Mouse (Mus musculus): Measurements from ENCODE around the gene Sft2d1. TPM values are rescaled to one million over a fixed set of nuclear protein-coding genes. Genes with fewer than 3 reads are reported as not detected.
"Not testable (repeated sequence)": the region's sequence is repeated elsewhere in the genome, so short reads cannot be mapped to it uniquely, and the experiment has no call there.

Sft2d1 gene
- 58.7 and 62.4 TPM in 2 replicates for polyA plus RNA-seq (2016; fragmentation: Nextera tagmentation; extraction: Ambion mirVana)

- H3K4me3 ChIP-seq (replicated peaks): peak within 1 kb of the TSS; percentile 89
- WGBS: under 1% methylated on average over 48 of the region's 54 CpGs
- peak within 1 kb of the TSS; percentile 81 for H3K9ac ChIP-seq (replicated peaks)
- peaks cover 13% of the 10 kb centered on the region for H3K4me1 ChIP-seq (replicated peaks)
- peak within 1 kb of the TSS; percentile 70 for H3K4me2 ChIP-seq
- no peaks in the 10 kb centered on the region for H3K27me3 ChIP-seq
- no peaks in the 10 kb centered on the region for H3K36me3 ChIP-seq
- no peaks in the 10 kb centered on the region for H3K9me3 ChIP-seq
- ATAC-seq (ENCODE audit: insufficient number of reproducible peaks, insufficient read depth, low FRiP score, low TSS enrichment, low read depth): peak; percentile 81
- no peak within 1 kb of the TSS for H3K27ac ChIP-seq
Measured at GRCm38 (mm10) chr17:8310838-8311614, at the start of gene Sft2d1. Gene Sft2d1, plus strand, starts transcription at chr17:8311102.

- 12% methylated on average over 7 of the region's 7 CpGs for WGBS
- not testable (repeated sequence) for H3K36me3 ChIP-seq; H3K4me2 ChIP-seq; H3K4me1 ChIP-seq (replicated peaks); H3K9me3 ChIP-seq; H3K9ac ChIP-seq (replicated peaks); ATAC-seq (ENCODE audit: insufficient number of reproducible peaks, insufficient read depth, low FRiP score, low TSS enrichment, low read depth); H3K4me3 ChIP-seq (replicated peaks); H3K27ac ChIP-seq
- peaks cover 13% of the 10 kb centered on the region for H3K27me3 ChIP-seq
Measured at GRCm38 (mm10) chr17:8264638-8265037, 46.3 kb upstream of the Sft2d1 start.

- WGBS: 48% methylated on average over 6 of the region's 6 CpGs
- Histone ChIP-seq H3K36me3 (no peaks in the 10 kb centered on the region), H3K4me3 (replicated peaks) (no peak overlapping the region), H3K9me3 (no peaks in the 10 kb centered on the region), H3K27ac (no peak overlapping the region), H3K9ac (replicated peaks) (no peak overlapping the region), H3K4me2 (no peak overlapping the region), H3K27me3 (peaks cover 6% of the 10 kb centered on the region), H3K4me1 (replicated peaks) (peaks cover 6% of the 10 kb centered on the region)
- no peak for ATAC-seq (ENCODE audit: insufficient number of reproducible peaks, insufficient read depth, low FRiP score, low TSS enrichment, low read depth)
Measured at GRCm38 (mm10) chr17:8272054-8272749, 38.7 kb upstream of the Sft2d1 start.

- no peak for ATAC-seq (ENCODE audit: insufficient number of reproducible peaks, insufficient read depth, low FRiP score, low TSS enrichment, low read depth)
- Histone ChIP-seq H3K27me3 (peaks cover 6% of the 10 kb centered on the region), H3K9ac (replicated peaks) (no peak overlapping the region), H3K4me2 (no peak overlapping the region), H3K9me3 (no peaks in the 10 kb centered on the region), H3K4me3 (replicated peaks) (no peak overlapping the region), H3K36me3 (no peaks in the 10 kb centered on the region), H3K27ac (no peak overlapping the region), H3K4me1 (replicated peaks) (peaks cover 6% of the 10 kb centered on the region)
- WGBS: 67% methylated on average over 6 of the region's 6 CpGs
Measured at GRCm38 (mm10) chr17:8272951-8273350, 38.0 kb upstream of the Sft2d1 start.

GRCm38 (mm10) chr17:8276071-8276470 lies 34.8 kb upstream of the Sft2d1 start:
- H3K36me3 ChIP-seq: no peaks in the 10 kb centered on the region
- WGBS: 76% methylated on average over 4 of the region's 4 CpGs
- peaks cover 6% of the 10 kb centered on the region for H3K4me1 ChIP-seq (replicated peaks)
- H3K9ac ChIP-seq (replicated peaks): no peak overlapping the region
- H3K4me2 ChIP-seq: no peak overlapping the region
- ATAC-seq (ENCODE audit: insufficient number of reproducible peaks, insufficient read depth, low FRiP score, low TSS enrichment, low read depth): no peak
- peaks cover 6% of the 10 kb centered on the region for H3K27me3 ChIP-seq
- no peaks in the 10 kb centered on the region for H3K9me3 ChIP-seq
- no peak overlapping the region for H3K27ac ChIP-seq
- no peak overlapping the region for H3K4me3 ChIP-seq (replicated peaks)

- 80% methylated on average over 7 of the region's 7 CpGs for WGBS
- H3K9me3 ChIP-seq: no peaks in the 10 kb centered on the region
- no peak overlapping the region for H3K4me2 ChIP-seq
- peaks cover under 1% of the 10 kb centered on the region; the same call in 1 of the 2 replicates for H3K4me1 ChIP-seq (replicated peaks)
- H3K27me3 ChIP-seq: peaks cover 6% of the 10 kb centered on the region
- H3K27ac ChIP-seq: no peak overlapping the region
- no peak for ATAC-seq (ENCODE audit: insufficient number of reproducible peaks, insufficient read depth, low FRiP score, low TSS enrichment, low read depth)
- H3K9ac ChIP-seq (replicated peaks): no peak overlapping the region
- H3K36me3 ChIP-seq: no peaks in the 10 kb centered on the region
- no peak overlapping the region for H3K4me3 ChIP-seq (replicated peaks)
Measured at GRCm38 (mm10) chr17:8276680-8277079, 34.2 kb upstream of the Sft2d1 start.

- H3K4me3 ChIP-seq (replicated peaks): no peak overlapping the region
- no peaks in the 10 kb centered on the region for H3K9me3 ChIP-seq
- no peak for ATAC-seq (ENCODE audit: insufficient number of reproducible peaks, insufficient read depth, low FRiP score, low TSS enrichment, low read depth)
- H3K27me3 ChIP-seq: peaks cover 6% of the 10 kb centered on the region
- H3K4me2 ChIP-seq: no peak overlapping the region
- no peak overlapping the region for H3K9ac ChIP-seq (replicated peaks)
- no peaks in the 10 kb centered on the region for H3K36me3 ChIP-seq
- no peak overlapping the region for H3K27ac ChIP-seq
- 96% methylated on average over 3 of the region's 3 CpGs for WGBS
- no peaks in the 10 kb centered on the region for H3K4me1 ChIP-seq (replicated peaks)
Measured at GRCm38 (mm10) chr17:8277266-8277665, 33.6 kb upstream of the Sft2d1 start.

GRCm38 (mm10) chr17:8278356-8278755 lies 32.5 kb upstream of the Sft2d1 start:
- Histone ChIP-seq H3K4me2 (no peak overlapping the region), H3K9ac (replicated peaks) (no peak overlapping the region), H3K4me1 (replicated peaks) (peaks cover 6% of the 10 kb centered on the region; the same call in 1 of the 2 replicates), H3K36me3 (no peaks in the 10 kb centered on the region), H3K9me3 (no peaks in the 10 kb centered on the region), H3K27me3 (peaks cover 2% of the 10 kb centered on the region; the same call in 1 of the 2 replicates), H3K4me3 (replicated peaks) (no peak overlapping the region), H3K27ac (no peak overlapping the region)
- ATAC-seq (ENCODE audit: insufficient number of reproducible peaks, insufficient read depth, low FRiP score, low TSS enrichment, low read depth): no peak
- 61% methylated on average over 3 of the region's 3 CpGs for WGBS

- Histone ChIP-seq H3K4me2 (peak within 1 kb of the TSS; percentile 100), H3K9me3 (no peaks in the 10 kb centered on the region), H3K27ac (peak within 1 kb of the TSS; percentile 94), H3K36me3 (no peaks in the 10 kb centered on the region), H3K27me3 (peaks cover 5% of the 10 kb centered on the region; the same call in 1 of the 2 replicates), H3K9ac (replicated peaks) (peak within 1 kb of the TSS; percentile 79), H3K4me3 (replicated peaks) (peak within 1 kb of the TSS; percentile 83), H3K4me1 (replicated peaks) (peaks cover 16% of the 10 kb centered on the region)
- ATAC-seq (ENCODE audit: insufficient number of reproducible peaks, insufficient read depth, low FRiP score, low TSS enrichment, low read depth): peak; percentile 77
- 1% methylated on average over 35 of the region's 35 CpGs for WGBS
Measured at GRCm38 (mm10) chr17:8282821-8283525, 27.9 kb upstream of the Sft2d1 start, which contains the start of gene Mpc1. Gene Mpc1, plus strand, starts transcription at chr17:8282904.

- Histone ChIP-seq H3K9me3 (no peaks in the 10 kb centered on the region), H3K27me3 (peaks cover 5% of the 10 kb centered on the region; the same call in 1 of the 2 replicates), H3K27ac (peak overlapping the region; percentile 94), H3K36me3 (no peaks in the 10 kb centered on the region), H3K4me1 (replicated peaks) (peaks cover 16% of the 10 kb centered on the region), H3K4me2 (peak overlapping the region; percentile 100), H3K4me3 (replicated peaks) (peak overlapping the region; percentile 83), H3K9ac (replicated peaks) (peak overlapping the region; percentile 79)
- WGBS: under 1% methylated on average over 77 of the region's 77 CpGs
- peak; percentile 98 for ATAC-seq (ENCODE audit: insufficient number of reproducible peaks, insufficient read depth, low FRiP score, low TSS enrichment, low read depth)
Measured at GRCm38 (mm10) chr17:8283526-8284253, 27.2 kb upstream of the Sft2d1 start.

Data from limb, embryonic 12.5 days (tissue).